Mouse (Mus musculus) erythroblast, adult 5-6 weeks (primary cell): ENCODE measurements around the gene Gm5148. TPM values are rescaled to one million over a fixed set of nuclear protein-coding genes. Genes with fewer than 3 reads are reported as not detected.

Source experiments
- ATAC-seq: replicated peaks from 2 replicates; pipeline ENCODE4 v1.8.0; 2016; ENCODE audit warnings: moderate number of reproducible peaks, mild to moderate bottlenecking, moderate TSS enrichment, inconsistent platforms; ENCODE audit not compliant: poor library complexity, low FRiP score, severe bottlenecking
- total RNA-seq, 2 experiments: library from RNA; stranded (forward) in 1 of 2; stranded (reverse) in 1 of 2; fragments of 150-400 nt in 1 of 2; fragments of 200-764, 138-1000 nt in 1 of 2; gene quantifications; 2 replicates each; pipeline versions ENCODE4 v1.2.3 to v1.2.4; 2015 to 2017; ENCODE audit warnings: low replicate concordance in 2 of 2

Gm5148 gene
- 0.84 TPM in 1 of 2 replicates, not detected in the other for total RNA-seq (2015; ENCODE audit: low replicate concordance)
- 3.0 and 10.6 TPM in 2 replicates for total RNA-seq (2017; ENCODE audit: low replicate concordance)

DNA sequence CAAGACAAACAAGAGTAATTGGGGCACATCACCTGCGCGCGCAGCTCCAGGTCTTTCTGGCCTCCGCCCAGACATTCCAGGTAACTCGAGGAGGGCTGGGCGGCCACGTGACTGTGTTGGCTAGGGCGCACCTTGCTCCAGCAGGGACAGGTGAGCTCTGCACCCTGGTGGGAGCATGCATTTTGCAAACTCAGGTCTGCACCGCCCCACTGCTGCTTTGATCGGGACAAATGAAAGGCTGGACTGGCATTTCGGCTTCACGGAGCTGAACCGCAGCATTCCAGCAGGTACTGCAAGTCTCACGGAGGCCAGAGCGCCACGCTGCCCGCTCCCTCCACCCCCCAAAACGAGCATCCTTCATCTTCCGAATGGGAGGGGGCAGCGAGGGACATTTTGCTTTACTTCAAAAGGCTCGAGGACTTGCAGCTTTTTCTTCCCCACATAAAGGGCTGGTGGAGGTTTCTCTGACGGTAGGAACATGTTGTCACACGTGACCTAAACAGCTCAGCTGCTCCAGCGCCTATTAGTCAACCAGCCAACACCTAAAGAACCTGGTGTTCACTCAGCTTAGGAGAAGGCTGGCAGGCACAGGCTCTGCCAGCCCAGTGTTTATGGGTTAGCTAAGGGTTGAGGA is at the start of gene Gm5148:
Gene Gm5148, minus strand, starts transcription at position 320 of the 634 bp plus-strand sequence.
- no peak for ATAC-seq

DNA sequence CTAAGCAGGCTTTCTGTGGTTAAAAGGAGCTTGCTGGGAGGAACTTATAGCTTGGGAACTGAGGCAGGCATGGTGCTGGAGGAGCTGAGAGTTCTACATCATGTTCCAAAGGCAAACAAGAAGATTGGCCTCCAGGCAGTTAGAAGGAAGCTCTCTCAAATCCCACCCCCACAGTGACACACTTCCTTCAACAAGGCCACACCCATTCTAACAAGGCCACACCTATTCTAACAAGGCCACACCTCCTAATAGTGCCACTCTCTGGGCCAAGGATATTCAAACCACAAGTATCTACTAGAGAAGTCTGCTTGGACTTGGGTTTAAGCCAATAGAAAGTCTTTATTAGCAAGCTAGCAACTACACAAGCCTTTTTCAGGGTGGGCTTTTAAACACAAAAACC is 46.7 kb upstream of the Gm5148 start:
- ATAC-seq = no peak

DNA sequence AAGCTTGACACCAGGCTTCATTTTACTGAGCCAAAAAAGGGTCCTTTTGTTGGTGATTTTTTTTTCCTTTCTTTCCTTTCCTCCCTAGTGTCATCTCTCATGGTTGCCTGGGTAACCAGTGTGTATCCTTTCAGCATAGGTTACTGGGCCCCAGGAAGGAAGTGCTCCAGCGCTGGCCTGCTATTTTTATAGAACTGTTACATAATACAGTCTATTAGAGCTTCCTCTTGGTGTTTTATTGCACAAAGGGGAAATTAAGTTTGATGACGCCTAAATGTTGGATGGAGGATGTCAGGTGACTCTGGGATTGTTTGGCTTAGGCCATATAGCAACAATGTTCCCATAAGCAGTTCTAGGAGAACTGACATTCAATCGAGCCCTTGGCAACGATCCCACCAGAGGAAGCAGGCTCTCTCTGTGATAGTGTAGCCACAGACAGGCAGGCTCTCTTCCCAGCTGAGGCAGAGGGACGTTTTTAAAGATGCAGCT is 45.0 kb upstream of the Gm5148 start:
- no peak for ATAC-seq

DNA sequence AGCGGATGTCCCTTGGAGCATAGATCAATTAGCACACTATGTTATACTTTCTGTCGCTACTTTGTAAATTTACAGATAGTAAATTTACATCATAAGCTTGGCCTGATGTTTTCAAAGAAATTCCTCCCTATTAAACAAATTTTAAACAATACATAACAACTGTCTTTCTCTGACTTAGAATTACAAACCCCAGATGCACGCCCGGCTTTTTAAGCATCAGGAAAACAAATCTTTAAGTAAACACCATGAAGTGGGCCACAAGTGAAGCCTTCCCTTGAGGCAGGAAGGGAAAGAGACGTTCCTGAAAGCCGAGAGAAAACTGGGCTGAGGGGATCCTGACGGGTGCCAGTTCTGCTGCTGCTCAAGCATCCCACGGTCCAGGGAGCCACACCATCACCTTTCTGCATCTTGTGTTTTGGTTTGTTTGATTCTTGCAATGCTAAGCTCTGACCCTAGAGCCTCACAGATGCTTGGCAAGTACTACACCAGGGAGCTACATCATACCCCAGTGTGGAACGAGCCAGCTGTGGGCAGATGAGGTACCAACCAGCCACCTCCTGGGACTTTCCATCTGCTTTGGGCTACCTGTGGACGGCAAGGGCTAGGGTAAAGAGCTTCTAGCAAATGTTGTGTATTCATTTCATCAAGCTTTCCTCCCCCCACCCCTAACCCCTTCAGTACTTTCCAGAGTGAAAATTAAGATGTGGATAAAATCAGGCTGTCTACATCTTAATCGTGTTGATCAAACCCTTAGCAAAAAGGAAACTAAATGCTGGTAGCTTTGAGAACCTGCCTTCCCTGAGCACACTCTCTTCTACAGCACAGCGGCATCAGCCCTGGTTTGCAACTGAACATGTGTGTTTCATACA is 43.1 kb upstream of the Gm5148 start:
- ATAC-seq = no peak

DNA sequence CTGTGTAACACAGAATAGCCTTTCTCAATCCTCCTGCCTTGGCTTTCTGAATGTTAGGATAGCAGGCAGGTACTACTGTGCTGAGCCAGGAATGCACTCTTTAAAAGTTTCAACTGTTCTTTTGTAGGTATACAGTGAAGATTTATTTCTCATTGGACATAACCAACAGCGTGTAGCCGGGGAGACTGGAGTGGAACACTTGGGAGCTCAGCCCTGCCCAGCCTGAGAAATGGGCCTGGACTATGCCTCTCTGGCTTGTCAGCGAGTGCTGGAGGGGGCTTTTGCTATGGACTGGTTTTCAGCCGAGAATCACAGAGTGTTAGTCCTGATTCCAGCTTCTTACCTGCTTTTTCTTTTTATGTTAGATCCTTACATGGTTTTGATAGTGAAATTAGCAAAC is 42.3 kb upstream of the Gm5148 start:
- no peak for ATAC-seq

DNA sequence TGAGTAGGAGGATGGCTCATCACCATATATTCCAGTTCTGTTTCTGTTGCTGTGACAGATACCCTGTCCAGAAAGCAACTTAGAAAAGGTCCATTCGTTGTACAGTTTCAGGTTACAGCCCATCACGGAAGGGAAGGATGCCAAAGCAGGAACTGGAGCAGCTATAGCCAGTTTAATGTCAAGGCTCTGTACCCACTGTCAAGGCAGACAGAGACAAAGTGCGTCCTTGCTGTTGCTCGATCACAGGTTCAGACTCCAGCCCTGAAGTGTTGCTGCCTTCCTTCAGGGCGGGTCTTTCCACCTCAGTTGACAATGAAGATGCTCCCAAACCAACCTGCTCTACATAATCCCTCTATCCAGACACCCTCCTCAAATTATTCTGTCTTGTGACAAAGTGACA is 41.7 kb upstream of the Gm5148 start:
- ATAC-seq = no peak

DNA sequence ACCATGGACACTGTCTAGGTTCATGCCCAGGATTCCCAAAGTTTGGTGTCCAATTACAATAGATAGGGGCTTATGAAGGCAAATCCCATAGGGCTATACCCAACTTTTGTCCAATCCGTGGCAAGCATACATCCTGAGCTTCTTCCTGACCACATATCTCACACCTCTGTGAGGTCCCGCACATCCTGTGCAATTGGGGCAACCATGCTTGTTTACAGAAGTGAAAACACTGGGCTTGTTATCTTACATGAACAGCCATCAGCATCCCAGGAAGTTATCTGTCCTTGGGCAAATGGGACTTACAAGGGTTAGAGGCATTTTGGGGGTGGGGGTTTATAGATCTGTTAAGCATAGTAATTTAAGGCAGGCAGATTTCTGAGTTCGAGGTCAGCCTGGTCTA is 41.0 kb upstream of the Gm5148 start:
- ATAC-seq = no peak

DNA sequence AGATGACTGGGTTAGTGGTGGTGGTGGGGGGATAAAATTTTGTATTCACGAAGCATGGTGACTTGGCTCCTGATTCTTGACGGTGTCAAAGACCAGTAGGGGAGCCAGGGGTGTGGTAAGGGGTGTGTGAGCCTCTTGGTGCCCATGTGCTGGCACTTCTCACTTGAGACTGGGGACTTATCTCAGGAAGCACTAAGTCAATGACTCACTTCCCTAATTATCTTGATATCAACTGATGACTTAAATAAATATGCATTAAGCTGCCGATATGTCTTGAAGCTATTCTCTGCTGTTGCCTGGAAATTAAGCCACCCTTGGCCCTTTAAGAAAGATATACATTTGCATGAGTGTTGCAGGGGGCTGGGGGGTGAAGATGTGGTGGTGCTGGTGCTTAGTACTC is 38.0 kb upstream of the Gm5148 start:
- ATAC-seq = no peak

DNA sequence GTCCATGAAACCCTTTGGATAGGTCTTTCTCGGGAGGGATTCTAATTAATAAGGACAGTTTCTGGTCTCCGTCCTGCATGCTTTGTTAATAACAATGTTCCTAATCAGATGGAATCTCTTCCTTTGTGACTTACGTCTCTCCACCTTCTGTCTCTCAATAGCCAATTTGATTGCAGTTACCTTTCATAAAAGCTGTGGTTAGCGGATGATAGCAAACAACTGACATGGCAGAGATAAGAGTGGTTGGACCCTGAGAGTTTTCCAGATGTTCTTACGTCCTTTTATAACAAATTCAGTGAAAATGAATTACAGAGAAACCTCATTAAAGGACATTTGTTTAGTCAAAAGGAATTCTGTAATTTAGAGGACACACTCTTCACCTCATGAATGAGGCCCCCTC is 37.5 kb upstream of the Gm5148 start:
- ATAC-seq = no peak

DNA sequence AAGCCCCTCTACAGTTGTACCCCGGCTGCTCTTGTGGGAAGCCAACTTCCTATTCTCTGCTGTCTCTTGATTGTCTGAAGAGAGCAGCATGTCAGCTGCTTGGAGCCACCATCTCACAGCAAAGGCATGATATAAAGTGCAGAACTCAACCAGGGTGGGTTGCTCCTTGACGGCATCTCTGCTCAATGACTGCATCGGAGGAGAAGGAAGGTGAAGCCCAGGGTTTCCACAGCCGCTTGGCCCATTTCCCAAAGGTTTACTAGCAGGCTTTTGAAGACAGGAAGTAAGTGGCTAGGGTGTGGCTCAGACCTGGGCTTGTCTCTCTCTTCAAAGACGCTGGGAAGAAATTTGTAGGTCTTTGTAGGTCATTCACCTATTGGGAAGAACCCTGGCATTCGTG is 36.6 kb upstream of the Gm5148 start:
- ATAC-seq = no peak

DNA sequence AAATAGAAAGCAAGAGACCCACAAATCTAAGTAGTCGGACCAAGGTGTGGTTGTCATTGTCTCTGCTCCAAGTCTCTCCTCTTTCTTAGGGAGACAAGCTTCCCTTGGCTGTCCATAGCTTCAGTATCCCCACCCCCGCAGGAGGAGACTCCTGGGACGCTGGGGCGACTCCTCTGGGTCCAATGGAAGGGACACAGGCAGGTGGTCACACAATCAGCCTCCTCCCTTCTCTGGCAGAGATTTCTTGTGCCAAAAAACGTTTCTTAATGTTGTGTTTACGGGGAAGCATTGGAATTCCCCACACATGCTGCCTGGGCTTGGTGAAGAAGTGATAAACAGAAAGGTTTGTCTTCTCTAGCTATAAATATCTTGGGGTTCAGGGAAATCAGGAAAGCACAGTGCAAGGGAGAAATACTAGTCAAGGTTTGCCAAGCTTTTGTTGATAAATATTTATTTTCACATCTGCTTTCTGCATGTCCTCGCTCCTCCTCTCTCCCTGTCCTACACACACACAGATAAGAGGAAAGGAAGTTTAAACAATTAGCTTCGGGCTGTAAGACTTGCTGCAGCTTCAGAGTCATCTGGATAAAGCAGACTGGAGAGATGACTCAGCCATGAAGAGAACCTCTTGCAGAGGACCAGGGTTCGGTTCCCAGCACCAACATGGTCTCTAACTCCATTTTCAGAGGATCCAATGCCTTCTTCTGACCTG is 34.5 kb upstream of the Gm5148 start:
- ATAC-seq = no peak

DNA sequence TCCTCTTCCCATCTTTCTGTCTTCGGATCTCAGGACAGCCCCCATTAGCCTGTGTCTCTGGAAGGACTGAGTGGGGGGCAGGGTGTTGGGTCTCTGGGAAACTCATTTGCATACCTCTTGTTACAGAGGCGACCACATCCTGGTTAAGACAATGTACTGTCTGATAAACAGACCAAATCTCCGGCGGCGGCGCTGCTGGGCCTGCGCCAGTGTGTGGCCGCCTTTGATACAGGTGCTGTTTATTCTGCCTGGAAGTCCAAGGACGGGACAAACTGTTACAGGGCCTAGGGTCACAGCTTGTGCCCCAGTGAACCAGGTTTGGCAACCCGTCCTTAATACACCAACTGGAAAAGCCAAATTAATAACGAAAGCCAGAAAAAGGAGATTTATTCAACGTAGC is 33.8 kb upstream of the Gm5148 start:
- no peak for ATAC-seq

DNA sequence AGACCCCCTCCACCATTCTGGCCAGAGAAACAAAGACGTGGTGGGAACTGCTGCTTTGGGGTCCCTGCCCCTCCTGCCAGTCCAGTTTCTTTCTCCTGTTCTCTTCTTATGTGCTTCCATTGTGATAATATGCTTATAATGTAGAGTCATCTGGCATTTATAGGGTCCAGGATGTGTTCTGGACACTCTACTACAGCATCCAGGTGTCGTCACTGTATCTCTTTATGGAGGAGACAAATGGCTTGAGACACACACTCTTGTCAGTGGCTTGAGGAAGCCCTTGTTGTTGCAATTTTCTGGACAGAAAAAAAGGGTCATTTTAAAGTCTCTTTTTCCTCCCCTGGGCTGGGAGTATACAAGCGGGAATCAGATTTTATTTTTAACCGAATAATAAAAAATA is 33.3 kb upstream of the Gm5148 start:
- no peak for ATAC-seq

DNA sequence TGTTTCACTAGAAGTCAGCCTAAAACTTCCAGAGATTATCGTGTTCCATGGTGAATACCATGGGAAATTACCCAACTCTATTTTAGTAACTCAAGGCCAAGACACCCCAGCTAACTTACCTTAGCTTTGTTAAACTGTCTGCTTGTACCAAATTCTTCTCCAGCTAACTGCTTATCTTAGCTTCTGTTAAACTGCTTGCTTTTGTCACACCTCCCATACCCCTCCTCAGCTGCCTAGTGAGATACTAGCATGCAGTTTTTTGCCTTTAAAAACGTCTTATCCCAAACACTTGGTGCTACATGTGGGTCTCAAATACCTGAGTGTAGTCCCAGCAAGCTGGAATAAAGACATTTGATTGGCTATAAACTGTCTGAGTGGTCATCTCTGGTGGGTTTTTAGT is 31.7 kb upstream of the Gm5148 start:
- no peak for ATAC-seq

DNA sequence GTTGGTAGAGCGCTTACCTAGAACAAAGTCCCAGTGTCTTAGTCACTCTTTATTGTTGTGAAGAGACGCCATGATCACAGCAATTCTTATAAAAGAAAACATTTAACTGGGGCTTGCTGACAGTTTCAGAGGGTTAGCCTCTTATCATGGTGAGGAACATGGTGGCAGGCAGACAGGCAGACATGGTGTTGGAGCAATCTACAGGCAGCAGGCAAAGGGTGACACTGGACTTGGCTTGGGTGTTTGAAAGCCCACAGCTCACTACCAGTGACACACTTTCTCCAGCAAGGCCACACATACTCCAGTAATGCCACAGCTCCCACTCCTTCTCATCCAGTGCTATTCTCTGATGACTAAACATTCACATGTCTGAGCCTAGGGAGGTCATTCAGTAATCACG is 30.3 kb upstream of the Gm5148 start:
- no peak for ATAC-seq

DNA sequence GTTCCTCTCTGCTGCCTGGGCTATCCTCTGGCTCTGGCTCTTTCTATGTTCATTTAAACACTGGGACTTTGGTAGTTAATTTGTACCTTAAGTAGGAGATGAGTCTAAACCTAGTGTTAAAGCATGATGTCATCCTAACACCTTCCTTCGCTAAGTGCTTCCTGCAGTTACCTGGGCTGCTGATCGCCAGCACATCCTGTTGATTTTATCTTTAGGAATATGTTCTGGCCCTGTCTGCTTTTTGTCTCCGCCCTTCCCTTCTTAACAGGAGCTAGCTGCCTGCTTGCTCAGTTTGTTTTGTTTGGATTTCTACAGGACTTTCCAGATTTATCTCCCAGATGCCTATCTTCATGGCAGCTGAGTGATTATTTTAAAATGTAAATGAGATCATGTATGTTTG is 28.9 kb upstream of the Gm5148 start:
- no peak for ATAC-seq

DNA sequence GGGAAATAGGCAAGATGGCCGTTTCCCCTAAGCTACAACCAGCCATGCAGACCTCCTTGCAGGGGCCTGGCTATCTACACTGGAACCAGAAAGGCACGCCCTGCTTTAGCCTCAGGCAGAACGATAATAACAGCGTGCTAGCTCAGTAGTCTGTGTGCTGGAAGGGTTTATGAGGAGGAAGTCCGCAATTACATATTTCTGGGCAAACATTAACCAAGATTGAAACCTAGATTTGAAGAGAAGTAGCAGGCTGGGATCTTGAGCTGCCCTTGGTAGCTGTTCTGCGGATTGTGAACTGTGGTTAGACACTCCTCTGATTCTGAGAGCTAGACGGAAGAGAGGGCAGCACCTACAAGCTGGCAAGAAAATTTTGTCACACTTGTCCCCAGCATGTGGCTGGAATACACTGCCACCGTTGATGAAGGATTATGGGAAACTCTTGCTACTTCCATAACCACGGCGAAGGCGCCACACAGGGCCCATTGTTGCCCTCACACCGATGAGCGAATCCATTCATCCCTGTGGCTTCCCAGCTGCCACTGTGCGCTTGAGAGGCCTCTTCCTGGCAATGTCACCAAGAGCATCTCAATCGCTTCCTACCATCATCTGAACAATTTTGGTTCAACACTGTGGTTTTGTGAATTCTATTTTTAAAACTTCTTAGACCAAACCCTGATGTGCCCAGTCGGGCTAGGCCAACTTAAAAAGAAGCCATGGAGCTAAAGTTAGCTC is 23.9 kb upstream of the Gm5148 start:
- ATAC-seq = 0 out of 2 replicates have a peak, but pooled peaks have one; percentile 49

DNA sequence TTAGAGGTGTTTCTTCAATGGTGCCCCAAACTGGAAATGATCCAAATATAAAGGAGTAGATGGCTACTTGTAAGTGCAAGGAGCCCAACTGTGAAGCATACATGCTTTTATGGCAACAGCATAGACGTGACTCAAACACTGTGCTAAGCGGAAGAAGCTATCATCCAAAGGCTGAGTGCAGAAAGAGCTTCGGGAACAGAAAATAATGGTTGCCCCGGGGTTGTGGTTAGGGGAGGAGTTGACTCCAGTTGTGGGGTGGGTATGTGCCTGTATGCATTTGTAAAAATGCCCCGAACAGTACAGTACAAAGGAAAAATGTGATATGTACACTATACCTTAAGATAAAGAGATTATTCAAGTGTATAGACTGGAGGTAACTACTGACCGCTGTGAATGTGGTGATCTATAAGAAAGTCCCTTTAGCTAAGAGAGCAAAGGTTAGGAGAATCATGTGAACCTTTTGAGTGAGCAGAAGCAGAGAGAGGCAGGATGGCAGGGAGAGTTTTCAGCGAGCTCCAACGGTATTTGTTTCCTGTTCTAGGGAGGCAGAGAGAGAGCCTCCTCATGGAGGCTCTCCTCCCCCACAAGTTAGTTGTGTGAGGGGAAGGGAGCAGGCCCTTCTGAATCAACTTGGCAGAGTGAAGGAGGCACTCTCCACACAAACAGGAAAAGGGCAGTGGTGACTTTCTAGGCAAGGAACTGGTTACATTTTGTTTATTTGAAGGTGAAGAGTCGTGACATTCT is 23.1 kb upstream of the Gm5148 start:
- no peak for ATAC-seq

DNA sequence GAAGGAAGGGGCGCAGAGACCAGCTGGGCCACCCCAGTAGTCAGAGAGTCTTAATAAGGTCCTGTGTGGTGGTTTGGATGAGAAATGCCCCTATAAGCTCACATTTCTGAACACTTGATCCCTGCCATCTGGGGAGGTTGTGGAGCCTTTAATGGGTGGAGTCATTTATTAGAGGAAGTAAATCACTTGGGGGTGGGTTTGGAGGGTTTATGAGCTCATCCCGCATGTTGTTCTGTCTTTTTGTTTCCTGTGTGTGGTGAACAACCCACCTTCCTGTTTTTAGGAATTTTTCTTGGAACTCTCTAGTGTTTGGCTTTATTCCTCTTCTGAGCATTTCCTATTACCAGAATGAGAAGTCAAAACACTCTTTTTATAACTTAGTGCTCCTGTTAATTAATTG is 19.8 kb upstream of the Gm5148 start:
- ATAC-seq = no peak
